Mouse (Mus musculus): ENCODE measurements around the gene Tmem82.

- TF ChIP-seq FLI1 (IDR thresholded peaks at IDR 0.05; ENCODE audit: low read length) (no peak), GATA1 (IDR thresholded peaks at IDR 0.05; ENCODE audit: borderline replicate concordance, low read length) (no peak)
Observed at GRCm38 (mm10) chr4:141617299-141617698, 1.1 kb downstream of the Tmem82 start.
